Mouse (Mus musculus) cerebellum, adult 2 months (tissue): ENCODE measurements around the gene Acbd6.

Experiments used
- CTCF ChIP-seq: fragments of 200-500 bp; IDR thresholded peaks from 2 replicates; pipeline ENCODE4 v1.5.1; 2011; ENCODE audit warnings: low read depth, mild to moderate bottlenecking, control low read depth, low read length, moderate library complexity, borderline replicate concordance; ENCODE audit not compliant: insufficient read depth
- POLR2A ChIP-seq: fragments of 200-500 bp; IDR thresholded peaks from 2 replicates; pipeline ENCODE4 v1.6.1; 2011; ENCODE audit warnings: low read length, control low read depth, borderline replicate concordance; ENCODE audit not compliant: insufficient read depth

- TF ChIP-seq POLR2A, result no peak
- no peak for TF ChIP-seq CTCF
These were observed 50.6 kb downstream of the Acbd6 start for GRCm38 (mm10) chr1:155608524-155608923.
